Mouse (Mus musculus) gastrocnemius, adult 2 months (tissue): Measurements from ENCODE around the gene Esf1. TPM values are rescaled to one million over a fixed set of nuclear protein-coding genes. Genes with fewer than 3 reads are reported as not detected.
"Not testable (repeated sequence)": the region's sequence is repeated elsewhere in the genome, so short reads cannot be mapped to it uniquely, and the experiment has no call there.

Source experiments
- DNase-seq: peaks from one replicate; pipeline ENCODE4 v3.0.0; 2022
- H3K27ac ChIP-seq: fragments of 200-600 bp; 2 replicates; pipeline ENCODE4 v1.8.1; 2022; ENCODE audit warnings: mild to moderate bottlenecking
- H3K4me3 ChIP-seq: fragments of 200-600 bp; 2 replicates; pipeline ENCODE4 v1.8.1; 2022; ENCODE audit warnings: mild to moderate bottlenecking, moderate library complexity
- CTCF ChIP-seq: fragments of 200-600 bp; IDR thresholded peaks from 2 replicates; pipeline ENCODE4 v1.8.1; 2022; ENCODE audit warnings: antibody characterized with exemption, mild to moderate bottlenecking, moderate library complexity
- intact Hi-C: fragments of 180-260 bp; cut with DNase I; formaldehyde crosslinking; loops from one replicate; pipeline ENCODE4 v1.15.1; 2025
- total RNA-seq, 2 experiments: library from RNA; stranded (reverse); gene quantifications; 2 replicates each; pipeline ENCODE4 v1.2.3; 2021

Gene Esf1
- total RNA-seq, 2 experiments from 2014 or later: 12.1 to 12.9 TPM

- intact Hi-C loops: no loop called here
- TF ChIP-seq CTCF: no peak
- DNase-seq: no peak
- no peak overlapping the region for H3K4me3 ChIP-seq
- no peak overlapping the region for H3K27ac ChIP-seq
Observed at GRCm38 (mm10) chr2:140080747-140081577, 89.4 kb downstream of the Esf1 start.

GRCm38 (mm10) chr2:140079284-140079683 is 91.1 kb downstream of the Esf1 start:
- H3K4me3 ChIP-seq, intact Hi-C loops, H3K27ac ChIP-seq, DNase-seq: not testable (repeated sequence)

GRCm38 (mm10) chr2:140078600-140079280 is 91.6 kb downstream of the Esf1 start:
- TF ChIP-seq CTCF: no peak
- Histone ChIP-seq H3K27ac (no peak overlapping the region), H3K4me3 (no peak overlapping the region)
- intact Hi-C loops: no loop called here
- DNase-seq: no peak

- no peak overlapping the region for H3K4me3 ChIP-seq
- DNase-seq: no peak
- no peak overlapping the region for H3K27ac ChIP-seq
- intact Hi-C loops: no loop called here
- TF ChIP-seq CTCF: no peak
Observed at GRCm38 (mm10) chr2:140077476-140077875, 92.9 kb downstream of the Esf1 start.

- TF ChIP-seq CTCF: no peak
- Histone ChIP-seq H3K27ac (no peak overlapping the region), H3K4me3 (no peak overlapping the region)
- intact Hi-C loops: no loop called here
- DNase-seq: no peak
Observed at GRCm38 (mm10) chr2:140075150-140075549, 95.2 kb downstream of the Esf1 start.

Other genes starting within 250 kb of the Esf1 start
- gene Tasp1, start 103.8 kb downstream of the Esf1 start, total RNA-seq: 1 to 10 TPM; 5.2 to 6.7 TPM
- gene Gm17374, start 18.5 kb downstream of the Esf1 start, total RNA-seq: not detected
- 10 to 100 TPM; 36.1 to 45.8 TPM for gene Ndufaf5, start 85 bp upstream of the Esf1 start, total RNA-seq
- gene Sel1l2, start 219.1 kb upstream of the Esf1 start, total RNA-seq: under 1 TPM in 1 of 2 experiments, not detected in 1; 0.14 TPM
- 10 to 100 TPM; 16.4 to 19.3 TPM for gene Macrod2, start 224.7 kb upstream of the Esf1 start, total RNA-seq